8 mouse cellular contexts compared by ENCODE assay signal in the genomic region with DNA sequence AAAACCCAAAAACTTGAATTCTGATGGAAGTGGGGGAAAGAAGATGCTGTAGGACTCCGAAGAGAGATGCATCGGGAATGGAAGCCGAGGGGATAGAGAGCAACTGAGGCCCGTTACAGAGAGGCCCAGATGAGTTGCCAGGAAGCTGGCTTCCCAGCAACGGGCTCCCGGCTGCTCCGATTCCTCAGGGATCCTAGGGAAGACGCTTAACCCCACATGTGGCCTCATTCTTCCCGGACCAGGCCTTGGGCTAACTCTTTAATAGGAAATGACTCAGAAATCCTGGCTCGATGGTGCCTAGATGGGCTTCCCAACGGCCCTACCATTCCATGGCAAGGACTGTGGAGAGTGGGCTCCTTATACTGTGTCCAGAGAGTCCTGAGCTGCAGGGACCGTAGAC. TPM values are rescaled to one million over a fixed set of nuclear protein-coding genes. Genes with fewer than 3 reads are reported as not detected.
DNase-seq lines count a peak whose midpoint lies in the region; ATAC-seq lines count a peak whose summit lies in the region.

No protein-coding gene starts in this region.

- H3K4me2 ChIP-seq in kidney, embryonic 16.5 days (replicated peaks; ENCODE audit: low read depth, low read length): peak overlapping the region; percentile 81
- peak overlapping the region; percentile 77 for H3K4me2 ChIP-seq in hindbrain, embryonic 12.5 days (replicated peaks)
- peak overlapping the region; percentile 89 for H3K4me2 ChIP-seq in midbrain, embryonic 15.5 days

- no peak for ATAC-seq in kidney, embryonic 16.5 days (ENCODE audit: low FRiP score, low TSS enrichment)
- no peak for ATAC-seq in hindbrain, embryonic 12.5 days (ENCODE audit: low FRiP score)
- ATAC-seq in midbrain, embryonic 15.5 days (replicated peaks): no peak

- no peaks in the 10 kb centered on the region for H3K27me3 ChIP-seq in kidney, embryonic 16.5 days (ENCODE audit: insufficient read depth, low read length)
- H3K27me3 ChIP-seq in hindbrain, embryonic 12.5 days: peaks cover 5% of the 10 kb centered on the region; the same call in 1 of the 2 replicates
- 0 out of 2 replicates have a peak, but pooled peaks cover 2% of the 10 kb centered on the region for H3K27me3 ChIP-seq in midbrain, embryonic 15.5 days (replicated peaks)

- no peak for DNase-seq in kidney, adult 11 months
- no peak for DNase-seq in layer of hippocampus, postnatal 10 days (ENCODE audit: low spot score in 2 of 2)
- DNase-seq in cerebellum, adult 9-11 months: no peak
- no peak for DNase-seq in layer of hippocampus, postnatal 36 days

- peak overlapping the region; percentile 68 for H3K4me3 ChIP-seq in kidney, embryonic 16.5 days (ENCODE audit: low read length)
- H3K4me3 ChIP-seq in brown adipose tissue, adult 24 weeks (ENCODE audit: insufficient read depth, low read depth, low read length): peak overlapping the region; percentile 55
- H3K4me3 ChIP-seq in hindbrain, embryonic 12.5 days: peak overlapping the region; percentile 55
- peak overlapping the region; percentile 62 for H3K4me3 ChIP-seq in midbrain, embryonic 15.5 days

- peak overlapping the region; percentile 75 for H3K9ac ChIP-seq in kidney, embryonic 16.5 days (replicated peaks; ENCODE audit: low read length)
- H3K9ac ChIP-seq in hindbrain, embryonic 12.5 days: peak overlapping the region; percentile 55
- no peak overlapping the region for H3K9ac ChIP-seq in midbrain, embryonic 15.5 days

- H3K4me1 ChIP-seq in kidney, embryonic 16.5 days (ENCODE audit: insufficient read depth, low read length): peaks cover 30% of the 10 kb centered on the region
- peaks cover 5% of the 10 kb centered on the region; the same call in 1 of the 2 replicates for H3K4me1 ChIP-seq in brown adipose tissue, adult 24 weeks (ENCODE audit: control insufficient read depth, insufficient read depth, insufficient read length, low read length)
- peaks cover 32% of the 10 kb centered on the region for H3K4me1 ChIP-seq in hindbrain, embryonic 12.5 days
- peaks cover 16% of the 10 kb centered on the region for H3K4me1 ChIP-seq in midbrain, embryonic 15.5 days

- H3K27ac ChIP-seq in kidney, embryonic 16.5 days (ENCODE audit: low read length): peak overlapping the region; percentile 34; the same call in 1 of the 2 replicates
- H3K27ac ChIP-seq in brown adipose tissue, adult 24 weeks (replicated peaks; ENCODE audit: low read depth, low read length): no peak overlapping the region
- 0 out of 2 replicates have a peak overlapping the region, but pooled peaks have one; percentile 40 for H3K27ac ChIP-seq in hindbrain, embryonic 12.5 days
- no peak overlapping the region for H3K27ac ChIP-seq in midbrain, embryonic 15.5 days

- no peaks in the 10 kb centered on the region for H3K9me3 ChIP-seq in kidney, embryonic 16.5 days (ENCODE audit: low read length)
- H3K9me3 ChIP-seq in hindbrain, embryonic 12.5 days (replicated peaks): no peaks in the 10 kb centered on the region
- no peaks in the 10 kb centered on the region for H3K9me3 ChIP-seq in midbrain, embryonic 15.5 days

- peaks cover 9% of the 10 kb centered on the region for H3K36me3 ChIP-seq in kidney, embryonic 16.5 days (ENCODE audit: insufficient read depth, low read length)
- 0 out of 2 replicates have a peak, but pooled peaks cover 7% of the 10 kb centered on the region for H3K36me3 ChIP-seq in hindbrain, embryonic 12.5 days
- H3K36me3 ChIP-seq in midbrain, embryonic 15.5 days (replicated peaks): no peaks in the 10 kb centered on the region

- 6% methylated on average over 12 of the region's 12 CpGs for WGBS in kidney, embryonic 16.5 days
- 9% methylated on average over 12 of the region's 12 CpGs for WGBS in hindbrain, embryonic 12.5 days
- 9% methylated on average over 12 of the region's 12 CpGs for WGBS in midbrain, embryonic 15.5 days

RNA-seq across cellular contexts. Expression of a gene that starts 0.6 kb away (rescaled TPM):
- 17.3 and 20.5 TPM in 2 replicates for polyA plus RNA-seq in kidney, embryonic 16.5 days (2015; fragmentation: Nextera tagmentation; extraction: Ambion mirVana)
- 0.88 and 2.3 TPM in 2 replicates for polyA plus RNA-seq in brown adipose tissue, adult 24 weeks (2012; ENCODE audit: insufficient read depth, insufficient read length, missing spikeins)
- polyA plus RNA-seq in hindbrain, embryonic 12.5 days (2016; fragmentation: Nextera tagmentation; extraction: Ambion mirVana): 14.8 and 15.2 TPM in 2 replicates
- 3.5 and 3.7 TPM in 2 replicates for polyA plus RNA-seq in midbrain, embryonic 15.5 days (2015; fragmentation: Nextera tagmentation; extraction: Ambion mirVana)
- 1 to 10 TPM; 7.7 to 9.7 TPM for total RNA-seq in layer of hippocampus, postnatal 10 days (2021)
- total RNA-seq in layer of hippocampus, postnatal 36 days (2021): 10 to 100 TPM in 1 of 2 experiments, 1 to 10 TPM in 1; 9.3 to 10.0 TPM

RNA-seq across cellular contexts. Expression of a gene that starts 0.9 kb away (rescaled TPM):
- polyA plus RNA-seq in kidney, embryonic 16.5 days (2015; fragmentation: Nextera tagmentation; extraction: Ambion mirVana): 72.9 and 77.2 TPM in 2 replicates
- 1.1 and 3.6 TPM in 2 replicates for polyA plus RNA-seq in brown adipose tissue, adult 24 weeks (2012; ENCODE audit: insufficient read depth, insufficient read length, missing spikeins)
- polyA plus RNA-seq in hindbrain, embryonic 12.5 days (2016; fragmentation: Nextera tagmentation; extraction: Ambion mirVana): 37.3 and 37.6 TPM in 2 replicates
- polyA plus RNA-seq in midbrain, embryonic 15.5 days (2015; fragmentation: Nextera tagmentation; extraction: Ambion mirVana): 10.8 and 13.1 TPM in 2 replicates
- 1 to 10 TPM; 7.5 to 8.0 TPM for total RNA-seq in layer of hippocampus, postnatal 10 days (2021)
- 1 to 10 TPM; 4.3 to 5.8 TPM for total RNA-seq in layer of hippocampus, postnatal 36 days (2021)

RNA-seq across cellular contexts. Expression of a gene that starts 11.7 kb away (rescaled TPM):
- polyA plus RNA-seq in kidney, embryonic 16.5 days (2015; fragmentation: Nextera tagmentation; extraction: Ambion mirVana): 0.19 TPM in 1 of 2 replicates, not detected in the other
- polyA plus RNA-seq in brown adipose tissue, adult 24 weeks (2012; ENCODE audit: insufficient read depth, insufficient read length, missing spikeins): not detected in 2 replicates
- not detected in 2 replicates for polyA plus RNA-seq in hindbrain, embryonic 12.5 days (2016; fragmentation: Nextera tagmentation; extraction: Ambion mirVana)
- 0.12 TPM in 1 of 2 replicates, not detected in the other for polyA plus RNA-seq in midbrain, embryonic 15.5 days (2015; fragmentation: Nextera tagmentation; extraction: Ambion mirVana)
- under 1 TPM in 1 of 2 experiments, not detected in 1; 0.25 TPM for total RNA-seq in layer of hippocampus, postnatal 10 days (2021)
- total RNA-seq in layer of hippocampus, postnatal 36 days (2021): under 1 TPM in 1 of 2 experiments, not detected in 1; 0.32 TPM

RNA-seq across cellular contexts. Expression of a gene that starts 15.5 kb away (rescaled TPM):
- 1.5 TPM in 2 replicates for polyA plus RNA-seq in kidney, embryonic 16.5 days (2015; fragmentation: Nextera tagmentation; extraction: Ambion mirVana)
- not detected in 2 replicates for polyA plus RNA-seq in brown adipose tissue, adult 24 weeks (2012; ENCODE audit: insufficient read depth, insufficient read length, missing spikeins)
- polyA plus RNA-seq in hindbrain, embryonic 12.5 days (2016; fragmentation: Nextera tagmentation; extraction: Ambion mirVana): 1.1 and 1.2 TPM in 2 replicates
- polyA plus RNA-seq in midbrain, embryonic 15.5 days (2015; fragmentation: Nextera tagmentation; extraction: Ambion mirVana): 0.56 and 0.96 TPM in 2 replicates
- not detected for total RNA-seq in layer of hippocampus, postnatal 10 days (2021)
- under 1 TPM; 0.42 to 0.63 TPM for total RNA-seq in layer of hippocampus, postnatal 36 days (2021)

RNA-seq across cellular contexts. Expression of a gene that starts 34.4 kb away (rescaled TPM):
- polyA plus RNA-seq in kidney, embryonic 16.5 days (2015; fragmentation: Nextera tagmentation; extraction: Ambion mirVana): 0.20 TPM in 1 of 2 replicates, not detected in the other
- polyA plus RNA-seq in brown adipose tissue, adult 24 weeks (2012; ENCODE audit: insufficient read depth, insufficient read length, missing spikeins): 19.7 TPM in 2 replicates
- polyA plus RNA-seq in hindbrain, embryonic 12.5 days (2016; fragmentation: Nextera tagmentation; extraction: Ambion mirVana): 0.08 and 0.20 TPM in 2 replicates
- polyA plus RNA-seq in midbrain, embryonic 15.5 days (2015; fragmentation: Nextera tagmentation; extraction: Ambion mirVana): 0.06 TPM in 2 replicates
- under 1 TPM; 0.51 to 0.78 TPM for total RNA-seq in layer of hippocampus, postnatal 10 days (2021)
- under 1 TPM in 1 of 2 experiments, not detected in 1; 0.40 TPM for total RNA-seq in layer of hippocampus, postnatal 36 days (2021)

Comparison
In these comparisons a context has a peak if more than half of its experiments do, and no peak if none do; other contexts are left out.
1. H3K27ac ChIP-seq: peak in kidney, embryonic 16.5 days (single experiment) and hindbrain, embryonic 12.5 days (single experiment); none in brown adipose tissue, adult 24 weeks (single experiment) and midbrain, embryonic 15.5 days (single experiment).
2. Peak in every context shown above with its lines, with median percentiles within 50 percentile points of each other: H3K4me2 ChIP-seq and H3K4me3 ChIP-seq.